In the genomic region with DNA sequence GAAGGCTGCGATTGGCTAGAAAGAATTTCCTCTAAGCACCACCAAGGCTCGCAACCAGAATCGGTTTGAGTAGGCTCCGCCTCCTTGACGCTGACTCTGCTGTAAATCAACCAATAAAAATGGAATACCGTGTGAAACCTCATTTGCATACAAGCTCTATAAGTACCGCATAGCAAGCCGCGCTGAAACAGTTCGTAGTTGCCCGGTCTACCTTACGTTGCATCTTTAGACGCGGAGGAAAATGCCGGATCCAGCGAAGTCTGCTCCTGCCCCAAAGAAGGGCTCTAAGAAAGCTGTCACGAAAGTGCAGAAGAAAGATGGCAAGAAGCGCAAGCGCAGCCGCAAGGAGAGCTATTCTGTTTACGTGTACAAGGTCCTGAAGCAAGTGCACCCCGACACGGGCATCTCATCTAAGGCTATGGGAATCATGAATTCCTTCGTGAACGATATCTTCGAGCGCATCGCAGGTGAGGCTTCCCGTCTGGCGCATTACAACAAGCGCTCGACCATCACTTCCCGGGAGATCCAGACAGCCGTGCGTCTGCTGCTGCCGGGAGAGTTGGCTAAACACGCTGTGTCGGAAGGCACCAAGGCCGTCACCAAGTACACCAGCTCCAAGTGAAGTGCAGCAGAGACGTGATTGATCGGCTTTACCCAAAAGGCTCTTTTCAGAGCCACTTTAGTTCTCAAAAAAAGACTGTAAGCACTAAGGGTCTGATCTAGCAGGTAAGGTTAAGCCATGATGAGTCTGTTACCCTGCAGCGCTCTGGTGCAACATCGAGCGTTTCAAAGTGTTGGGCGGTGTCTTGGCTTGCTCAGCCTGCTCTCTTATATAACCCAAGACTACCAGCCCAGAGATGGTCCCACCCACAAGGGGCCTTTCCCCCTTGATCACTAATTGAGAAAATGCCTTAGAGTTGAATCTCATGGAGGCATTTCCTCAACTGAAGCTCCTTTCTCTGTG, we compare ENCODE assay signal across 8 mouse cellular contexts. TPM values are rescaled to one million over a fixed set of nuclear protein-coding genes. Genes with fewer than 3 reads are reported as not detected.
A peak's percentile ranks its signal among the peaks of the same experiment; 100 is the strongest.
DNase-seq lines count a peak whose midpoint lies in the region; ATAC-seq and TF ChIP-seq lines count a peak whose summit lies in the region.

A gene (plus strand): TSS at position 242 of the 964 bp plus-strand sequence.

- TF ChIP-seq EP300 in liver, embryonic 14.5 days (IDR thresholded peaks at IDR 0.05; ENCODE audit: low read depth), result peak; percentile 70
- TF ChIP-seq EP300 in stomach, postnatal 0 days (optimal IDR thresholded peaks at IDR 0.05), result peak; percentile 25

- H3K4me2 ChIP-seq in heart, embryonic 15.5 days, result peak within 1 kb of the TSS; percentile 82
- peak within 1 kb of the TSS; percentile 82 for H3K4me2 ChIP-seq in liver, embryonic 14.5 days (ENCODE audit: low read depth)
- peak within 1 kb of the TSS; percentile 88 for H3K4me2 ChIP-seq in neural tube, embryonic 11.5 days (ENCODE audit: low read depth)
- peak within 1 kb of the TSS; percentile 75 for H3K4me2 ChIP-seq in stomach, postnatal 0 days (replicated peaks; ENCODE audit: low read depth)

- peak within 1 kb of the TSS; percentile 63 for H3K9ac ChIP-seq in heart, embryonic 15.5 days
- peak within 1 kb of the TSS; percentile 97 for H3K9ac ChIP-seq in liver, embryonic 14.5 days (replicated peaks)
- H3K9ac ChIP-seq in neural tube, embryonic 11.5 days (ENCODE audit: low read length), result peak within 1 kb of the TSS; percentile 75
- H3K9ac ChIP-seq in stomach, postnatal 0 days (ENCODE audit: low read length), result peak within 1 kb of the TSS; percentile 69

- DNase-seq in c-Kit-negative CD71-positive TER-119-positive erythroid progenitor cells, embryonic 14.5 days (ENCODE audit: low read depth, low spot score), result peak; percentile 97
- peak; percentile 92 for DNase-seq in forebrain, embryonic 10.5 days (ENCODE audit: extremely low spot score, low spot score)
- peak; percentile 94 to 97 for DNase-seq in kidney, postnatal 25 days
- peak; percentile 98 to 99 (median 98) for DNase-seq in liver, embryonic 14.5 days (ENCODE audit: low read depth in 3 of 3, low spot score in 3 of 3)
- peak; percentile 92 for DNase-seq in neural tube, embryonic 11.5 days (ENCODE audit: low spot score)
- peak; percentile 90 for DNase-seq in stomach, postnatal 0 days (ENCODE audit: low spot score)

- peak within 1 kb of the TSS; percentile 67 for H3K4me3 ChIP-seq in forebrain, embryonic 10.5 days
- H3K4me3 ChIP-seq in heart, embryonic 15.5 days, result peak within 1 kb of the TSS; percentile 54
- H3K4me3 ChIP-seq in liver, embryonic 14.5 days (ENCODE audit: insufficient read depth in 1 of 2, low read depth in 2 of 2, low read length in 2 of 2), result peak within 1 kb of the TSS; percentile 63 to 64
- H3K4me3 ChIP-seq in neural tube, embryonic 11.5 days (ENCODE audit: low read depth, low read length), result peak within 1 kb of the TSS; percentile 48
- H3K4me3 ChIP-seq in stomach, postnatal 0 days (ENCODE audit: low read depth, low read length), result peak within 1 kb of the TSS; percentile 43

- H3K36me3 ChIP-seq in forebrain, embryonic 10.5 days (replicated peaks), result no peaks in the 10 kb centered on the region
- H3K36me3 ChIP-seq in heart, embryonic 15.5 days, result no peaks in the 10 kb centered on the region
- no peaks in the 10 kb centered on the region for H3K36me3 ChIP-seq in liver, embryonic 14.5 days (replicated peaks; ENCODE audit: control insufficient read depth, insufficient read depth, low read depth)
- H3K36me3 ChIP-seq in neural tube, embryonic 11.5 days (ENCODE audit: control insufficient read depth, insufficient read depth, low read length), result no peaks in the 10 kb centered on the region
- no peaks in the 10 kb centered on the region for H3K36me3 ChIP-seq in stomach, postnatal 0 days (ENCODE audit: control insufficient read depth, insufficient read depth, low read length)

- peak within 1 kb of the TSS; percentile 96 for H3K27ac ChIP-seq in forebrain, embryonic 10.5 days
- H3K27ac ChIP-seq in heart, embryonic 15.5 days, result peak within 1 kb of the TSS; percentile 96
- H3K27ac ChIP-seq in liver, embryonic 14.5 days, result peak within 1 kb of the TSS; percentile 97
- peak within 1 kb of the TSS; percentile 95 for H3K27ac ChIP-seq in neural tube, embryonic 11.5 days (ENCODE audit: low read depth, low read length)
- peak within 1 kb of the TSS; percentile 93 for H3K27ac ChIP-seq in stomach, postnatal 0 days (replicated peaks)

- ATAC-seq in CD4-positive, CD25-positive, alpha-beta regulatory T cell, adult 4 months, result peak; percentile 86
- ATAC-seq in heart, embryonic 15.5 days (replicated peaks; ENCODE audit: insufficient number of reproducible peaks, insufficient read depth, low FRiP score, low read depth), result peak; percentile 94
- ATAC-seq in liver, embryonic 14.5 days (ENCODE audit: insufficient read depth), result peak; percentile 85
- ATAC-seq in neural tube, embryonic 11.5 days (ENCODE audit: insufficient read depth, low FRiP score, low TSS enrichment), result peak; percentile 94
- peak; percentile 96 for ATAC-seq in stomach, postnatal 0 days (ENCODE audit: low FRiP score, low TSS enrichment)

- H3K4me1 ChIP-seq in forebrain, embryonic 10.5 days, result peaks cover 27% of the 10 kb centered on the region
- peaks cover 14% of the 10 kb centered on the region for H3K4me1 ChIP-seq in heart, embryonic 15.5 days (replicated peaks)
- peaks cover 23 to 30% of the 10 kb centered on the region in 2 experiments for H3K4me1 ChIP-seq in liver, embryonic 14.5 days (replicated peaks; ENCODE audit: control insufficient read depth in 2 of 2, insufficient read depth in 2 of 2, low read length in 1 of 2)
- 0 out of 2 replicates have a peak, but pooled peaks cover 9% of the 10 kb centered on the region for H3K4me1 ChIP-seq in neural tube, embryonic 11.5 days (ENCODE audit: control insufficient read depth, insufficient read depth, low read length)
- no peaks in the 10 kb centered on the region for H3K4me1 ChIP-seq in stomach, postnatal 0 days (replicated peaks; ENCODE audit: control insufficient read depth, insufficient read depth)

- no peaks in the 10 kb centered on the region for H3K27me3 ChIP-seq in forebrain, embryonic 10.5 days (ENCODE audit: poor library complexity, severe bottlenecking)
- no peaks in the 10 kb centered on the region for H3K27me3 ChIP-seq in heart, embryonic 15.5 days
- H3K27me3 ChIP-seq in liver, embryonic 14.5 days (ENCODE audit: control insufficient read depth, insufficient read depth, low read length), result no peaks in the 10 kb centered on the region
- H3K27me3 ChIP-seq in neural tube, embryonic 11.5 days (ENCODE audit: control insufficient read depth, insufficient read depth, low read length), result no peaks in the 10 kb centered on the region
- no peaks in the 10 kb centered on the region for H3K27me3 ChIP-seq in stomach, postnatal 0 days (ENCODE audit: control insufficient read depth, insufficient read depth, low read length)

- no peak for TF ChIP-seq CTCF in liver, embryonic 14.5 days (IDR thresholded peaks at IDR 0.05; ENCODE audit: low read depth)
- no peak for TF ChIP-seq CTCF in stomach, postnatal 0 days (IDR thresholded peaks at IDR 0.05; ENCODE audit: low read depth)

- under 1% methylated on average over 45 of the region's 45 CpGs for WGBS in forebrain, embryonic 10.5 days
- under 1% methylated on average over 45 of the region's 45 CpGs for WGBS in heart, embryonic 15.5 days
- under 1% methylated on average over 45 of the region's 45 CpGs for WGBS in liver, embryonic 14.5 days (ENCODE audit: insufficient replicate concordance)
- WGBS in neural tube, embryonic 11.5 days, result under 1% methylated on average over 45 of the region's 45 CpGs
- WGBS in stomach, postnatal 0 days, result under 1% methylated on average over 45 of the region's 45 CpGs

- H3K9me3 ChIP-seq in forebrain, embryonic 10.5 days, result no peaks in the 10 kb centered on the region
- H3K9me3 ChIP-seq in heart, embryonic 15.5 days (replicated peaks), result no peaks in the 10 kb centered on the region
- H3K9me3 ChIP-seq in liver, embryonic 14.5 days (ENCODE audit: control insufficient read depth, low read length), result no peaks in the 10 kb centered on the region
- H3K9me3 ChIP-seq in neural tube, embryonic 11.5 days (ENCODE audit: control insufficient read depth, low read length), result no peaks in the 10 kb centered on the region
- no peaks in the 10 kb centered on the region for H3K9me3 ChIP-seq in stomach, postnatal 0 days (ENCODE audit: control insufficient read depth, low read length)

RNA-seq across cellular contexts. Expression of the gene that starts here (rescaled TPM):
- polyA plus RNA-seq in CD4-positive, CD25-positive, alpha-beta regulatory T cell, adult 4 months (2017; shearing (Covaris generic)), result 1 to 10 TPM; 6.3 to 8.4 TPM
- polyA plus RNA-seq in forebrain, embryonic 10.5 days (2016; fragmentation: Nextera tagmentation; extraction: Ambion mirVana), result 10.2 and 10.5 TPM in 2 replicates
- 3.6 and 4.8 TPM in 2 replicates for polyA plus RNA-seq in heart, embryonic 15.5 days (2015; fragmentation: Nextera tagmentation; extraction: Ambion mirVana)
- 9.5 and 16.9 TPM in 2 replicates for polyA plus RNA-seq in liver, embryonic 14.5 days (2012; rRNA removed)
- polyA plus RNA-seq in liver, embryonic 14.5 days (2014; fragmentation: Nextera tagmentation; extraction: Ambion mirVana), result 23.3 and 24.5 TPM in 2 replicates
- 17.3 and 22.2 TPM in 2 replicates for polyA plus RNA-seq in neural tube, embryonic 11.5 days (2014; fragmentation: Nextera tagmentation; extraction: Ambion mirVana)
- 3.8 and 5.5 TPM in 2 replicates for polyA plus RNA-seq in stomach, postnatal 0 days (2015; fragmentation: Nextera tagmentation; extraction: Ambion mirVana)

Comparison
In these comparisons a context has a peak if more than half of its experiments do, and no peak if none do; other contexts are left out.
1. Peak in every context shown above with its lines: DNase-seq, ATAC-seq, H3K4me3 ChIP-seq and H3K27ac ChIP-seq.